Mouse (Mus musculus): ENCODE measurements at regions not wholly inside any gene's neighbourhood (a gene's known extent, or its start where the extent isn't known, plus 50 kb on each side); places are given as distances from the start of the nearest gene placed in this dataset.

GRCm38 (mm10) chr7:70200188-70200587, 166.3 kb downstream of the Nr2f2 start:
- no peaks in the 10 kb centered on the region for H3K9me3 ChIP-seq (ENCODE audit: control insufficient read depth, low read length)
- no peak for ATAC-seq (ENCODE audit: low read depth)
- H3K27ac ChIP-seq (replicated peaks; ENCODE audit: low read depth, low read length): no peak overlapping the region
- H3K4me1 ChIP-seq (ENCODE audit: control insufficient read depth, insufficient read depth, low read length): no peaks in the 10 kb centered on the region
- H3K4me2 ChIP-seq (ENCODE audit: low read depth, low read length): no peak overlapping the region
- peak; percentile 16 for DNase-seq (ENCODE audit: low spot score)
- H3K9ac ChIP-seq (ENCODE audit: low read depth, low read length): no peak overlapping the region
- no peak overlapping the region for H3K4me3 ChIP-seq (ENCODE audit: low read depth, low read length)
- H3K36me3 ChIP-seq (ENCODE audit: control insufficient read depth, insufficient read depth, low read length): no peaks in the 10 kb centered on the region
- H3K27me3 ChIP-seq (replicated peaks; ENCODE audit: control insufficient read depth, insufficient read depth, low read length): no peaks in the 10 kb centered on the region
- WGBS: 57% methylated on average over 4 of the region's 4 CpGs

DNA sequence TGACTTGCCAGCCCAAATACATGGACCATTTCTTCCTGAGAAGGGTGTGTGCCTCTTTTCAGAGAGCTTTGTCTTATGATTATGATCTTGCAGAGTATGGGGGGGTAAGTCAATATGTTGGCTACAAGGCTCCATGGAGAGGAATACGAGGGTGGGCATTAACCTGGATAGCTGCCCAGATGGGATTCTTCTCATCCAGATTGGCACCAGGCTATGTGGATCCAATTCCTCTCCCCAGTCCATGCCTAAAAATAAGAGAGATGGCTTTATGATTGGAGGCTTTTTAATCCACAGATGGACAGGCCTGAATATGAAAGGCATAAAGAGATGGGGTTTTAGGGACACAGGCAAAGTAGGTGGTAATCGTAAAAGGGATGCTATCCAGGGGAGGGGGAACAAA, 187.6 kb downstream of the Nr2f2 start:
- Histone ChIP-seq H3K36me3 (ENCODE audit: control insufficient read depth, insufficient read depth, low read length) (no peaks in the 10 kb centered on the region), H3K4me1 (ENCODE audit: control insufficient read depth, insufficient read depth, low read length) (no peaks in the 10 kb centered on the region), H3K27ac (replicated peaks; ENCODE audit: low read depth, low read length) (no peak overlapping the region), H3K4me2 (ENCODE audit: low read depth, low read length) (no peak overlapping the region), H3K27me3 (replicated peaks; ENCODE audit: control insufficient read depth, insufficient read depth, low read length) (no peaks in the 10 kb centered on the region), H3K9me3 (ENCODE audit: control insufficient read depth, low read length) (no peaks in the 10 kb centered on the region), H3K9ac (ENCODE audit: low read depth, low read length) (no peak overlapping the region), H3K4me3 (ENCODE audit: low read depth, low read length) (no peak overlapping the region)
- ATAC-seq (ENCODE audit: low read depth) (no peak), DNase-seq (ENCODE audit: low spot score) (no peak)
- WGBS: 66% methylated on average over 2 of the region's 2 CpGs

DNA sequence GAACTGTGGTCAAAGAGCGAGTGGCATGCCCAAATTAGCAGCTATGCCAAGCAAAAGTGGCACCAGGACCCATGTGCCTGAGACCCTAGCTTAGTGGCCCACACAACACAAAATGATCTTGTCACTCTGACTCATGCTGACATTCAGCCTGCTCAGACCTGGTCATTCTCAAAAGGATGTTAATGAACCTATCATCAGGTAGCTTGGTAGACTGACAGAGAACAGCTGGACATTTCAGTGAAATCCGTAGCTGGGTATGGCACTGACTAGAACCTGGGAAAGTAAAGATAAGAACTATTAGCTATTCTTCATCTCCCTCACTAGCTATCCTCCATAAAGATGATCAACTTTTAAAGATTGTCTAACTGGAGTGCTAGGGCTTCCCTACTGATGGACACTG, 188.5 kb downstream of the Nr2f2 start:
- DNase-seq (ENCODE audit: low spot score) (no peak), ATAC-seq (ENCODE audit: low read depth) (no peak)
- H3K27me3 ChIP-seq (replicated peaks; ENCODE audit: control insufficient read depth, insufficient read depth, low read length): no peaks in the 10 kb centered on the region
- no peaks in the 10 kb centered on the region for H3K9me3 ChIP-seq (ENCODE audit: control insufficient read depth, low read length)
- H3K4me1 ChIP-seq (ENCODE audit: control insufficient read depth, insufficient read depth, low read length): no peaks in the 10 kb centered on the region
- H3K9ac ChIP-seq (ENCODE audit: low read depth, low read length): no peak overlapping the region
- no peak overlapping the region for H3K4me2 ChIP-seq (ENCODE audit: low read depth, low read length)
- H3K27ac ChIP-seq (replicated peaks; ENCODE audit: low read depth, low read length): no peak overlapping the region
- H3K4me3 ChIP-seq (ENCODE audit: low read depth, low read length): no peak overlapping the region
- H3K36me3 ChIP-seq (ENCODE audit: control insufficient read depth, insufficient read depth, low read length): no peaks in the 10 kb centered on the region
- WGBS: 77% methylated on average over 2 of the region's 2 CpGs

DNA sequence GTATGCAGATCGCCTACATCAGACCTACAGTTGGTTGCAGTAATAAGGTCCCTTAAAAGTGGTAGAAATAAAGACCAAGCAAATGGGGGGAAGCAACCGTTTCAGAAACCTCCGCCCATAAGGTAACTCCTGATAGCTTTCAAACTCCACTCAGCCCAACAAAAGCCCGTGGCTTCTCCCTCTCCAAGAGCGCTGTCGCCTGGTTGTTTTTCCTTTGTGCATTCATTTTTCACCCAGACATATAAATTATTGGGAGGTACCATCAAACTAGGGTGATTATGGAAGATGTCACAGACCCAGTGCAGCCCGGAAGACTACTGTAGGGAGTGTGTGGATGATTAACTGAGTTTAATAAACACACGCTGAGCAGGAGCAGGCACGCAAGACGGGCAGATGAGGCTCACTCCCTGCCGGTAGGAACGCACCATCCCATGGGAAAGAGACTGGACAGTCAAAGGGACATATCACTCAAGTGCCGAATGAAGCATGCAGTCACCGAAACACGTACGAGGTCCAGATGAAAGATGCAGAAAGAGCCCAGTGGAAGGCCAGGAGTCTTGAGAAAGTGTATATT, 189.8 kb downstream of the Nr2f2 start:
- H3K27ac ChIP-seq (replicated peaks; ENCODE audit: low read depth, low read length): no peak overlapping the region
- H3K4me2 ChIP-seq (ENCODE audit: low read depth, low read length): no peak overlapping the region
- no peaks in the 10 kb centered on the region for H3K9me3 ChIP-seq (ENCODE audit: control insufficient read depth, low read length)
- DNase-seq (ENCODE audit: low spot score) (no peak), ATAC-seq (ENCODE audit: low read depth) (no peak)
- no peaks in the 10 kb centered on the region for H3K36me3 ChIP-seq (ENCODE audit: control insufficient read depth, insufficient read depth, low read length)
- H3K4me1 ChIP-seq (ENCODE audit: control insufficient read depth, insufficient read depth, low read length): no peaks in the 10 kb centered on the region
- 78% methylated on average over 16 of the region's 16 CpGs for WGBS
- H3K9ac ChIP-seq (ENCODE audit: low read depth, low read length): no peak overlapping the region
- H3K27me3 ChIP-seq (replicated peaks; ENCODE audit: control insufficient read depth, insufficient read depth, low read length): no peaks in the 10 kb centered on the region
- no peak overlapping the region for H3K4me3 ChIP-seq (ENCODE audit: low read depth, low read length)

GRCm38 (mm10) chr7:70176086-70176485, 190.4 kb downstream of the Nr2f2 start:
- WGBS: 80% methylated on average over 7 of the region's 7 CpGs

DNA sequence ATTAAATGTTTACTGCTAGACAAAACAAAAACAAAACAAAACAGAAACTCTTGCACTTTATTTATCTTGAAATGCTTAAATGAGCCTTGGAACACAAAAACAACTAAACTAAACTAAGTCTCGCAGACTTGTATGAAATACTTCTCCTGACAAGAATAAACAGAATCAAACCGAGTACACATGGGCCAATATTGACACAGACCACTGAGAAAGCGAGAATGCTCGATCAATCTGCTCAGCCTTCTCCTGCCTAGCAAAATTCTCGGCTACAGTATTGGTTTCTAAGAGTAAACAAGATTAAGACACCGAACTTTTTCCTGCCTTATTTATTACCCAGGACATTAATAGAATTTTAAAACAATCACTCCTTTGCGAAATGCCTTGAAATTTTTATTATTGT, 194.1 kb downstream of the Nr2f2 start:
- H3K36me3 ChIP-seq (ENCODE audit: control insufficient read depth, insufficient read depth, low read length): no peaks in the 10 kb centered on the region
- no peaks in the 10 kb centered on the region for H3K27me3 ChIP-seq (replicated peaks; ENCODE audit: control insufficient read depth, insufficient read depth, low read length)
- H3K27ac ChIP-seq (replicated peaks; ENCODE audit: low read depth, low read length): no peak overlapping the region
- DNase-seq (ENCODE audit: low spot score): no peak
- no peak for ATAC-seq (ENCODE audit: low read depth)
- no peaks in the 10 kb centered on the region for H3K9me3 ChIP-seq (ENCODE audit: control insufficient read depth, low read length)
- H3K9ac ChIP-seq (ENCODE audit: low read depth, low read length): no peak overlapping the region
- H3K4me2 ChIP-seq (ENCODE audit: low read depth, low read length): no peak overlapping the region
- no peak overlapping the region for H3K4me3 ChIP-seq (ENCODE audit: low read depth, low read length)
- WGBS: 57% methylated on average over 7 of the region's 7 CpGs
- H3K4me1 ChIP-seq (ENCODE audit: control insufficient read depth, insufficient read depth, low read length): no peaks in the 10 kb centered on the region

More at GRCm38 (mm10) chr7:70176086-70176485, 190.4 kb downstream of the Nr2f2 start:
- Histone ChIP-seq H3K9me3 (ENCODE audit: control insufficient read depth, low read length) (no peaks in the 10 kb centered on the region), H3K4me1 (ENCODE audit: control insufficient read depth, insufficient read depth, low read length) (no peaks in the 10 kb centered on the region), H3K27ac (replicated peaks; ENCODE audit: low read depth, low read length) (no peak overlapping the region), H3K36me3 (ENCODE audit: control insufficient read depth, insufficient read depth, low read length) (no peaks in the 10 kb centered on the region), H3K4me2 (ENCODE audit: low read depth, low read length) (no peak overlapping the region), H3K27me3 (replicated peaks; ENCODE audit: control insufficient read depth, insufficient read depth, low read length) (no peaks in the 10 kb centered on the region), H3K9ac (ENCODE audit: low read depth, low read length) (no peak overlapping the region), H3K4me3 (ENCODE audit: low read depth, low read length) (no peak overlapping the region)
- DNase-seq (ENCODE audit: low spot score): no peak
- ATAC-seq (ENCODE audit: low read depth): no peak

- Histone ChIP-seq H3K4me3 (ENCODE audit: low read depth, low read length) (no peak overlapping the region), H3K27me3 (replicated peaks; ENCODE audit: control insufficient read depth, insufficient read depth, low read length) (no peaks in the 10 kb centered on the region), H3K9me3 (ENCODE audit: control insufficient read depth, low read length) (no peaks in the 10 kb centered on the region), H3K36me3 (ENCODE audit: control insufficient read depth, insufficient read depth, low read length) (no peaks in the 10 kb centered on the region), H3K27ac (replicated peaks; ENCODE audit: low read depth, low read length) (no peak overlapping the region), H3K4me2 (ENCODE audit: low read depth, low read length) (no peak overlapping the region), H3K9ac (ENCODE audit: low read depth, low read length) (no peak overlapping the region), H3K4me1 (ENCODE audit: control insufficient read depth, insufficient read depth, low read length) (no peaks in the 10 kb centered on the region)
- DNase-seq (ENCODE audit: low spot score): no peak
- ATAC-seq (ENCODE audit: low read depth): no peak
- WGBS: 71% methylated on average over 4 of the region's 4 CpGs
Measured at GRCm38 (mm10) chr7:70171456-70171855, 195.1 kb downstream of the Nr2f2 start.

GRCm38 (mm10) chr7:70168080-70168479, 198.5 kb downstream of the Nr2f2 start:
- no peak overlapping the region for H3K4me2 ChIP-seq (ENCODE audit: low read depth, low read length)
- no peaks in the 10 kb centered on the region for H3K9me3 ChIP-seq (ENCODE audit: control insufficient read depth, low read length)
- no peak overlapping the region for H3K27ac ChIP-seq (replicated peaks; ENCODE audit: low read depth, low read length)
- ATAC-seq (ENCODE audit: low read depth): no peak
- no peaks in the 10 kb centered on the region for H3K27me3 ChIP-seq (replicated peaks; ENCODE audit: control insufficient read depth, insufficient read depth, low read length)
- no peaks in the 10 kb centered on the region for H3K36me3 ChIP-seq (ENCODE audit: control insufficient read depth, insufficient read depth, low read length)
- WGBS: 61% methylated on average over 4 of the region's 4 CpGs
- H3K4me3 ChIP-seq (ENCODE audit: low read depth, low read length): no peak overlapping the region
- H3K4me1 ChIP-seq (ENCODE audit: control insufficient read depth, insufficient read depth, low read length): no peaks in the 10 kb centered on the region
- DNase-seq (ENCODE audit: low spot score): no peak
- no peak overlapping the region for H3K9ac ChIP-seq (ENCODE audit: low read depth, low read length)

GRCm38 (mm10) chr7:70166081-70166480, 200.5 kb downstream of the Nr2f2 start:
- Histone ChIP-seq H3K4me1 (ENCODE audit: control insufficient read depth, insufficient read depth, low read length) (no peaks in the 10 kb centered on the region), H3K9me3 (ENCODE audit: control insufficient read depth, low read length) (no peaks in the 10 kb centered on the region), H3K9ac (ENCODE audit: low read depth, low read length) (no peak overlapping the region), H3K36me3 (ENCODE audit: control insufficient read depth, insufficient read depth, low read length) (no peaks in the 10 kb centered on the region), H3K4me3 (ENCODE audit: low read depth, low read length) (no peak overlapping the region), H3K4me2 (ENCODE audit: low read depth, low read length) (no peak overlapping the region), H3K27me3 (replicated peaks; ENCODE audit: control insufficient read depth, insufficient read depth, low read length) (no peaks in the 10 kb centered on the region), H3K27ac (replicated peaks; ENCODE audit: low read depth, low read length) (no peak overlapping the region)
- DNase-seq (ENCODE audit: low spot score) (no peak), ATAC-seq (ENCODE audit: low read depth) (no peak)
- 48% methylated on average over 5 of the region's 5 CpGs for WGBS

Measured in embryonic facial prominence, embryonic 14.5 days (tissue).